Mouse (Mus musculus) lung, postnatal 0 days (tissue): ENCODE data around the gene Myl7.

Experiments
- CTCF ChIP-seq: IDR thresholded peaks from 2 replicates; pipeline ENCODE4 v1.5.1; 2016; ENCODE audit warnings: antibody characterized with exemption, mild to moderate bottlenecking
- EP300 ChIP-seq: IDR thresholded peaks from 2 replicates; pipeline ENCODE4 v1.6.1; 2016; ENCODE audit warnings: antibody characterized with exemption, mild to moderate bottlenecking, control low read depth

GRCm38 (mm10) chr11:5904871-5905270, 6.3 kb upstream of the Myl7 start:
- TF ChIP-seq EP300 (no peak), CTCF (no peak)
